Mouse (Mus musculus) cerebellum, adult 11-12 months (tissue): ENCODE measurements around the gene Arhgap1.

ENCODE experiments used
- DNase-seq: peaks from one replicate; pipeline ENCODE4 v3.0.0; 2022

Gene Arhgap1

GRCm38 (mm10) chr2:91705736-91706135, 56.1 kb downstream of the Arhgap1 start:
- DNase-seq: no peak

- no peak for DNase-seq
These were observed 56.8 kb downstream of the Arhgap1 start for GRCm38 (mm10) chr2:91706456-91706855.

GRCm38 (mm10) chr2:91708361-91708760, 58.7 kb downstream of the Arhgap1 start:
- DNase-seq: no peak

GRCm38 (mm10) chr2:91710272-91711234, 60.9 kb downstream of the Arhgap1 start, which contains the start of the genes Atg13 and Harbi1:
Gene Atg13 (minus strand): TSS chr2:91710576.
Gene Harbi1 (plus strand): TSS chr2:91710852.
- DNase-seq: peak; percentile 90

- no peak for DNase-seq
These were observed 61.7 kb downstream of the Arhgap1 start for GRCm38 (mm10) chr2:91711256-91711925.

- no peak for DNase-seq
These were observed 65.3 kb downstream of the Arhgap1 start for GRCm38 (mm10) chr2:91714921-91715320.

GRCm38 (mm10) chr2:91718276-91718675, 68.6 kb downstream of the Arhgap1 start:
- no peak for DNase-seq
